51 mouse cellular contexts compared by ENCODE assay signal in the genomic region with DNA sequence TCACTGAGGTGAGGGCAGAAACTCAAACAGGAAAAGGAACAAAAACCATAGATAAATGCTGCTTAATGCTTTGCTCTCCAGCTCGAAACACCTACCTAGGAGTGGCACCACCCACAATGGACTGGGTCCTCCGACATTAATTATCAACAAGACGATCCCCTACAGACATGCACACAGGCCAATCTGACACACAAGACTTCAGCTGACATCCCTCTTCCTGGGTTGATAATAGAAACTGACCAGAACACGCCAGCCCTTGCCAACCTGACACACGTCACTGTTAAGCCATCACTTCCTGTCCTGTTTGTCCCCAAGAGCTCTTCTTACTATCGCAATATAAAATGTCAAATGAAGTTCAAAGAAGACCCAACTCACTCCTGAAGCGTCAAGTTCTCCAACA. TPM values are rescaled to one million over a fixed set of nuclear protein-coding genes. Genes with fewer than 3 reads are reported as not detected.
"Had no signal": no experiment of that assay in that cellular context is flagged by ENCODE, and none has a peak within 500 bp of the region (broad histone marks: within the 10 kb centered on the region; RNA-seq: fewer than 3 reads in every experiment).

No protein-coding gene starts in this region.

- H3K4me3 ChIP-seq: heart, embryonic 12.5 days; heart, embryonic 13.5 days; heart, embryonic 15.5 days; hindbrain, embryonic 10.5 days; hindbrain, embryonic 12.5 days; hindbrain, embryonic 13.5 days; hindbrain, embryonic 15.5 days; intestine, embryonic 15.5 days; layer of hippocampus, adult 2 months; left cerebral cortex, adult 2 months had no signal

- H3K27me3 ChIP-seq: hindbrain, embryonic 15.5 days; intestine, embryonic 15.5 days had no signal

- H3K27ac ChIP-seq: heart, embryonic 13.5 days; heart, embryonic 15.5 days; hindbrain, embryonic 10.5 days; hindbrain, embryonic 12.5 days; hindbrain, embryonic 13.5 days; hindbrain, embryonic 14.5 days; hindbrain, embryonic 15.5 days; hindbrain, postnatal 0 days; intestine, embryonic 15.5 days; kidney, postnatal 0 days; layer of hippocampus, adult 2 months; left cerebral cortex, adult 2 months had no signal

- H3K4me1 ChIP-seq: heart, embryonic 12.5 days; heart, embryonic 13.5 days; hindbrain, embryonic 12.5 days; hindbrain, embryonic 13.5 days; hindbrain, embryonic 15.5 days; intestine, embryonic 15.5 days had no signal

- H3K9me3 ChIP-seq: heart, embryonic 12.5 days; heart, embryonic 13.5 days; heart, embryonic 15.5 days; hindbrain, embryonic 10.5 days; hindbrain, embryonic 12.5 days; hindbrain, embryonic 13.5 days; hindbrain, embryonic 15.5 days; intestine, embryonic 15.5 days had no signal

- H3K4me2 ChIP-seq: heart, embryonic 11.5 days; heart, embryonic 12.5 days; heart, embryonic 13.5 days; heart, embryonic 15.5 days; hindbrain, embryonic 12.5 days; hindbrain, embryonic 13.5 days; hindbrain, embryonic 14.5 days; hindbrain, embryonic 15.5 days; intestine, embryonic 15.5 days had no signal

- DNase-seq: heart, postnatal 10 days; heart, postnatal 14 days; heart, postnatal 36 days; heart, postnatal 4 days; kidney, adult 11 months; kidney, adult 18-20 months; kidney, adult 2 months; kidney, adult 8-10 months; kidney, adult 9 months; kidney, postnatal 10 days; kidney, postnatal 14 days; kidney, postnatal 25 days; kidney, postnatal 36 days; kidney, postnatal 4 days; layer of hippocampus, adult 9-11 months; layer of hippocampus, postnatal 36 days had no signal

- ATAC-seq: hindbrain, embryonic 16.5 days; hindbrain, postnatal 0 days; inflammation-experienced regulatory T-cells, adult 6 months; intestine, embryonic 15.5 days; intestine, embryonic 16.5 days; intestine, postnatal 0 days had no signal

- H3K36me3 ChIP-seq: heart, embryonic 12.5 days; heart, embryonic 13.5 days; heart, embryonic 15.5 days; hindbrain, embryonic 10.5 days; hindbrain, embryonic 12.5 days; hindbrain, embryonic 13.5 days; hindbrain, embryonic 15.5 days had no signal

- H3K9ac ChIP-seq: heart, embryonic 12.5 days; heart, embryonic 13.5 days; heart, embryonic 15.5 days; hindbrain, embryonic 12.5 days; hindbrain, embryonic 13.5 days; hindbrain, embryonic 14.5 days; hindbrain, embryonic 15.5 days; intestine, embryonic 15.5 days had no signal

RNA-seq across cellular contexts. Expression of a gene that starts 19.2 kb away (rescaled TPM):
- polyA plus RNA-seq: inflammation-experienced regulatory T-cells, adult 6 months had no signal

RNA-seq across cellular contexts. Expression of a gene that starts 57.1 kb away (rescaled TPM):
- total RNA-seq: heart, postnatal 10 days; heart, postnatal 14 days; heart, postnatal 25 days; heart, postnatal 36 days; heart, postnatal 4 days; hematopoietic stem cell, adult 5-6 weeks; hindbrain, postnatal 0 days; layer of hippocampus, adult 18-20 months; layer of hippocampus, adult 2 months; layer of hippocampus, adult 8-10 months; layer of hippocampus, postnatal 10 days; layer of hippocampus, postnatal 14 days; layer of hippocampus, postnatal 25 days; layer of hippocampus, postnatal 36 days; left cerebral cortex, adult 18-20 months; left cerebral cortex, adult 2 months; left cerebral cortex, adult 8-10 months had no signal
- polyA plus RNA-seq: heart, embryonic 11.5 days; heart, embryonic 12.5 days; heart, embryonic 13.5 days; heart, embryonic 14.5 days; heart, embryonic 15.5 days; heart, embryonic 16.5 days; heart, postnatal 0 days; hindbrain, embryonic 10.5 days; hindbrain, embryonic 11.5 days; hindbrain, embryonic 12.5 days; hindbrain, embryonic 13.5 days; hindbrain, embryonic 14.5 days; hindbrain, embryonic 15.5 days; hindbrain, embryonic 16.5 days; hindbrain, postnatal 0 days; inflammation-experienced regulatory T-cells, adult 6 months; intestine, embryonic 14.5 days; intestine, embryonic 15.5 days; intestine, embryonic 16.5 days; intestine, postnatal 0 days; kidney, adult 2 months; kidney, embryonic 14.5 days; kidney, embryonic 16.5 days; kidney, postnatal 0 days; large intestine, adult 2 months had no signal
